Mouse (Mus musculus) midbrain, embryonic 16.5 days (tissue): ENCODE results near the gene Kcnc1. TPM values are rescaled to one million over a fixed set of nuclear protein-coding genes. Genes with fewer than 3 reads are reported as not detected.

Experiments used
- ATAC-seq: fragments of 200-750 bp; cut with Nextera tagmentation; 2 replicates; pipeline ENCODE4 v1.8.0; 2017; ENCODE audit warnings: moderate TSS enrichment
- H3K27ac ChIP-seq: fragments of 300-500 bp; sonication (generic); 2 replicates; pipeline ENCODE4 v1.5.1; 2014; ENCODE audit warnings: mild to moderate bottlenecking, low read length, mixed read lengths
- H3K27me3 ChIP-seq: fragments of 300-500 bp; sonication (generic); 2 replicates; pipeline ENCODE4 v1.6.1; 2014; ENCODE audit warnings: low read depth, low read length, mixed read lengths; ENCODE audit not compliant: control insufficient read depth, insufficient read depth
- H3K36me3 ChIP-seq: fragments of 300-500 bp; sonication (generic); 2 replicates; pipeline ENCODE4 v1.6.1; 2014; ENCODE audit warnings: mild to moderate bottlenecking, low read length, moderate library complexity, mixed read lengths; ENCODE audit not compliant: control insufficient read depth, insufficient read depth
- H3K4me1 ChIP-seq: fragments of 300-500 bp; sonication (generic); 2 replicates; pipeline ENCODE4 v1.6.1; 2014; ENCODE audit warnings: mild to moderate bottlenecking, low read length, mixed read lengths; ENCODE audit not compliant: control insufficient read depth, insufficient read depth
- H3K4me2 ChIP-seq: fragments of 300-500 bp; sonication (generic); 2 replicates; pipeline ENCODE4 v1.6.1; 2014; ENCODE audit warnings: mild to moderate bottlenecking, low read length, mixed read lengths
- H3K4me3 ChIP-seq: fragments of 300-500 bp; sonication (generic); 2 replicates; pipeline ENCODE4 v1.5.1; 2014; ENCODE audit warnings: low read depth, mild to moderate bottlenecking, low read length, moderate library complexity, mixed read lengths
- H3K9ac ChIP-seq: fragments of 300-500 bp; sonication (generic); 2 replicates; pipeline ENCODE4 v1.6.1; 2014; ENCODE audit warnings: low read depth, low read length, mixed read lengths
- H3K9me3 ChIP-seq: fragments of 300-500 bp; sonication (generic); replicated peaks from 2 replicates; pipeline ENCODE4 v1.6.1; 2014; ENCODE audit warnings: mild to moderate bottlenecking, low read length, mixed read lengths; ENCODE audit not compliant: control insufficient read depth, poor library complexity, severe bottlenecking
- WGBS: fragments of 180-500 bp; shearing (Covaris S2); extraction: QIAGEN DNeasy Blood & Tissue Kit; methylation state at CpG from one replicate; pipeline ENCODE4 v1.1.7; 2014; 5-methylcytosine and 5-hydroxymethylcytosine counted together
- polyA plus RNA-seq: library from polyadenylated mRNA; unstranded; fragments of >200 nt; fragmentation: Nextera tagmentation; extraction: Ambion mirVana; gene quantifications from 2 replicates; pipeline ENCODE4 v1.2.1, GENCODE M21; 2015

Gene Kcnc1
- polyA plus RNA-seq, 1 experiment from 2014 or later: 11.4 TPM

- no peak overlapping the region for H3K27ac ChIP-seq
- no peaks in the 10 kb centered on the region for H3K36me3 ChIP-seq
- H3K9ac ChIP-seq: no peak overlapping the region
- H3K4me2 ChIP-seq: no peak overlapping the region
- no peak overlapping the region for H3K4me3 ChIP-seq
- H3K9me3 ChIP-seq: no peaks in the 10 kb centered on the region
- 85% methylated on average over 6 of the region's 6 CpGs for WGBS
- no peak for ATAC-seq
- 0 out of 2 replicates have a peak, but pooled peaks cover 6% of the 10 kb centered on the region for H3K4me1 ChIP-seq
- H3K27me3 ChIP-seq: no peaks in the 10 kb centered on the region
Measured at GRCm38 (mm10) chr7:46484223-46484622, 87.9 kb downstream of the Kcnc1 start.

- Histone ChIP-seq H3K4me3 (no peak overlapping the region), H3K9ac (no peak overlapping the region), H3K36me3 (no peaks in the 10 kb centered on the region), H3K4me1 (peaks cover 11% of the 10 kb centered on the region; the same call in 1 of the 2 replicates), H3K27ac (no peak overlapping the region), H3K9me3 (no peaks in the 10 kb centered on the region), H3K27me3 (no peaks in the 10 kb centered on the region), H3K4me2 (no peak overlapping the region)
- 74% methylated on average over 5 of the region's 5 CpGs for WGBS
- ATAC-seq: no peak
Measured at GRCm38 (mm10) chr7:46486761-46487160, 90.5 kb downstream of the Kcnc1 start.

GRCm38 (mm10) chr7:46487354-46487753 is 91.1 kb downstream of the Kcnc1 start:
- ATAC-seq: no peak

More at GRCm38 (mm10) chr7:46487354-46487753, 91.1 kb downstream of the Kcnc1 start:
- H3K36me3 ChIP-seq: no peaks in the 10 kb centered on the region
- WGBS: 19% methylated on average over 4 of the region's 4 CpGs
- no peak overlapping the region for H3K9ac ChIP-seq
- no peak overlapping the region for H3K4me2 ChIP-seq
- H3K4me3 ChIP-seq: no peak overlapping the region
- no peaks in the 10 kb centered on the region for H3K9me3 ChIP-seq
- peaks cover 15% of the 10 kb centered on the region for H3K4me1 ChIP-seq
- no peaks in the 10 kb centered on the region for H3K27me3 ChIP-seq
- H3K27ac ChIP-seq: no peak overlapping the region

Other genes starting within 250 kb of the Kcnc1 start
- 7.0 and 9.6 TPM in 2 replicates for gene Abcc8, start 216.5 kb upstream of the Kcnc1 start, polyA plus RNA-seq
- 1.6 and 2.3 TPM in 2 replicates for gene Ush1c, start 158.0 kb upstream of the Kcnc1 start, polyA plus RNA-seq
- 0.08 TPM in 1 of 2 replicates, not detected in the other for gene Otog, start 155.5 kb upstream of the Kcnc1 start, polyA plus RNA-seq
- 0.19 TPM in 1 of 2 replicates, not detected in the other for gene Myod1, start 20.0 kb upstream of the Kcnc1 start, polyA plus RNA-seq
- 43.7 and 45.8 TPM in 2 replicates for gene Sergef, start 243.3 kb downstream of the Kcnc1 start, polyA plus RNA-seq